Mouse (Mus musculus) thymus, adult 2 months (tissue): ENCODE results near the gene Rad54l2. TPM values are rescaled to one million over a fixed set of nuclear protein-coding genes. Genes with fewer than 3 reads are reported as not detected.

ENCODE experiments used
- DNase-seq: peaks from one replicate; pipeline ENCODE4 v3.0.0; 2021
- H3K27ac ChIP-seq: fragments of 200-500 bp; 2 replicates; pipeline ENCODE4 v1.5.1; 2012; ENCODE audit warnings: low read length, control low read depth; ENCODE audit not compliant: control insufficient read depth, insufficient read depth
- H3K27me3 ChIP-seq: fragments of 200-500 bp; 2 replicates; pipeline ENCODE4 v1.6.1; 2012; ENCODE audit warnings: mild to moderate bottlenecking, low read length, moderate library complexity, mixed read lengths; ENCODE audit not compliant: control insufficient read depth, insufficient read depth
- H3K36me3 ChIP-seq: fragments of 200-500 bp; 2 replicates; pipeline ENCODE4 v1.6.1; 2012; ENCODE audit warnings: mild to moderate bottlenecking, low read length, moderate library complexity; ENCODE audit not compliant: control insufficient read depth, insufficient read depth
- H3K4me1 ChIP-seq: fragments of 200-500 bp; replicated peaks from 2 replicates; pipeline ENCODE4 v1.6.1; 2012; ENCODE audit warnings: low read length; ENCODE audit not compliant: control insufficient read depth, insufficient read depth
- H3K4me3 ChIP-seq: fragments of 200-500 bp; 2 replicates; pipeline ENCODE4 v1.5.1; 2012; ENCODE audit warnings: mild to moderate bottlenecking, low read length, control low read depth, moderate library complexity; ENCODE audit not compliant: control insufficient read depth, insufficient read depth
- CTCF ChIP-seq: fragments of 200-500 bp; IDR thresholded peaks from 2 replicates; pipeline ENCODE4 v1.5.1; 2012; ENCODE audit warnings: mild to moderate bottlenecking, control low read depth, low read length, moderate library complexity, borderline replicate concordance; ENCODE audit not compliant: control insufficient read depth, poor library complexity, insufficient read depth; ENCODE audit errors: extremely low read depth
- POLR2A ChIP-seq: fragments of 200-500 bp; IDR thresholded peaks from 2 replicates; pipeline ENCODE4 v1.6.1; 2012; ENCODE audit warnings: mild to moderate bottlenecking, low read length, control low read depth, moderate library complexity; ENCODE audit not compliant: control insufficient read depth, poor library complexity, insufficient read depth; ENCODE audit errors: extremely low read depth
- whole genome bisulfite sequencing: fragments of 180-500 bp; shearing (Covaris S2); methylation state at CpG from one replicate; pipeline ENCODE4 v1.1.7; 2018; 5-methylcytosine and 5-hydroxymethylcytosine counted together
- polyA plus RNA-seq: library from polyadenylated mRNA; depleted of rRNA; stranded (reverse); fragments of >200 nt; gene quantifications from 2 replicates; pipeline ENCODE4 v1.2.3, GENCODE M21; 2012

The Rad54l2 gene
- polyA plus RNA-seq, 1 experiment = 53.0 TPM

DNA sequence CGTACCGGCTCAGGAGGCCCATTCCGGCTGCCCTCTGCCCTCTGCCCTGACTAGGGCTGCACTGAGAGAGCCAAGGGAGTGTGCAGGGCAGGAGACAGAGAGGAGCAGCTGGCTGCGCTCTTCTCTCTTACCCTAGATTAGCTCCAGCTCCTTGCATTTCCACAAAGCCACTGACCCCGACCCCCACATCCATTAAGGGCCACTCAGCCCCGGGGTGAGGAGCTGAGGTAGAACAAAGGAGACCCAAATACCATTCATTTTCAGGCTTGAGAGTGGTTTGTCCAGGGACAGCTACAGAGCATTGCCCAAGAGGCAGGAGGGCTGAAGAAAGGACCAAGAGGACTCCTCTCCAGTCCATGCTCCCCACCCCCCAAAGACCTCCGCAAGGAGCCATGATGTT lies 129.6 kb downstream of the Rad54l2 start:
- WGBS = 97% methylated on average over 7 of the region's 7 CpGs
- Histone ChIP-seq H3K27me3 (peaks cover 6% of the 10 kb centered on the region), H3K4me3 (no peak overlapping the region), H3K36me3 (peaks cover 9% of the 10 kb centered on the region; the same call in 1 of the 2 replicates), H3K4me1 (no peaks in the 10 kb centered on the region), H3K27ac (no peak overlapping the region)
- no peak for DNase-seq
- no peak for TF ChIP-seq POLR2A
- no peak for TF ChIP-seq CTCF

DNA sequence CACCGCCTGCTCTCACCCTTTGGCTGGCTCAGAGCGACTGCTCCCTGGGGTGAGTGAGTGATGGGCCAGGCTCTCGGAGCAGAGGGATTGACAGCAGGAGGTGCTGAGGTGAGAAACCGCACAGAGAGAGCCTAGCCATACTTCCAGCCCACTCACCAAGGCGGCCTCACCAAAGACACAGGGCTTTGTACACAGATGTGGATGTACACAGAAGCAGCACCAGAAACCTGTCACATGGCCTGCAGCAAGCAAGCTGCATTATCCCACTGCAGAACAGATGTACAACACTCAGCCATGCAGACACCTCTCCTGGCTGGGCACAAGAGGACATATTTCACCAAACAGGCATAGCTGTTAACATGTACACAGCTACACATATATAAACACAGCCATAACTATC lies 131.4 kb downstream of the Rad54l2 start:
- Histone ChIP-seq H3K4me3 (no peak overlapping the region), H3K27ac (no peak overlapping the region), H3K27me3 (peaks cover 6% of the 10 kb centered on the region), H3K36me3 (peaks cover 9% of the 10 kb centered on the region; the same call in 1 of the 2 replicates), H3K4me1 (no peaks in the 10 kb centered on the region)
- 84% methylated on average over 5 of the region's 5 CpGs for whole genome bisulfite sequencing
- TF ChIP-seq POLR2A (no peak), CTCF (no peak)
- DNase-seq = no peak

DNA sequence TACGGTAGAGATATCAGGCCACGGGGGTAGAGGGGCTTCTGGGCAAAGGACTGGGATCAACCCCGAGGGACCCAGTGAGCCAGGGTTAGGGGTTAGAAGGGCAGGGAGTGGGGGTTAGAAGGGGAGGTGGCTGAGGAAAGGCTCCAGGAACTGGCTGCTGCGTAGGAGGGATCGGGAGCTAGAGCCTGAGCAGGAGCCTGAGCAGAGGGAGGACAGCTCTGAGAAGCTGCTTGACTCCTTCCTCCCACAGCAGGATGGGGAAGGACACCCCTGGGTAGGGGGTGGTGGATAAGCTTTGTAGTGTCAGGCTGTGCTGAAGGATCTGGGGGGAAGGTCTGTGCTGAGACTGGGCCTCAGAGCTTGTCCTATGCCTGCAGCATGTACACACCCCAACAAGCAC lies 132.2 kb downstream of the Rad54l2 start:
- Histone ChIP-seq H3K27ac (no peak overlapping the region), H3K4me3 (no peak overlapping the region), H3K4me1 (no peaks in the 10 kb centered on the region), H3K36me3 (peaks cover 9% of the 10 kb centered on the region; the same call in 1 of the 2 replicates), H3K27me3 (peaks cover 6% of the 10 kb centered on the region)
- 73% methylated on average over 5 of the region's 5 CpGs for WGBS
- no peak for DNase-seq
- TF ChIP-seq POLR2A = no peak
- TF ChIP-seq CTCF = no peak

DNA sequence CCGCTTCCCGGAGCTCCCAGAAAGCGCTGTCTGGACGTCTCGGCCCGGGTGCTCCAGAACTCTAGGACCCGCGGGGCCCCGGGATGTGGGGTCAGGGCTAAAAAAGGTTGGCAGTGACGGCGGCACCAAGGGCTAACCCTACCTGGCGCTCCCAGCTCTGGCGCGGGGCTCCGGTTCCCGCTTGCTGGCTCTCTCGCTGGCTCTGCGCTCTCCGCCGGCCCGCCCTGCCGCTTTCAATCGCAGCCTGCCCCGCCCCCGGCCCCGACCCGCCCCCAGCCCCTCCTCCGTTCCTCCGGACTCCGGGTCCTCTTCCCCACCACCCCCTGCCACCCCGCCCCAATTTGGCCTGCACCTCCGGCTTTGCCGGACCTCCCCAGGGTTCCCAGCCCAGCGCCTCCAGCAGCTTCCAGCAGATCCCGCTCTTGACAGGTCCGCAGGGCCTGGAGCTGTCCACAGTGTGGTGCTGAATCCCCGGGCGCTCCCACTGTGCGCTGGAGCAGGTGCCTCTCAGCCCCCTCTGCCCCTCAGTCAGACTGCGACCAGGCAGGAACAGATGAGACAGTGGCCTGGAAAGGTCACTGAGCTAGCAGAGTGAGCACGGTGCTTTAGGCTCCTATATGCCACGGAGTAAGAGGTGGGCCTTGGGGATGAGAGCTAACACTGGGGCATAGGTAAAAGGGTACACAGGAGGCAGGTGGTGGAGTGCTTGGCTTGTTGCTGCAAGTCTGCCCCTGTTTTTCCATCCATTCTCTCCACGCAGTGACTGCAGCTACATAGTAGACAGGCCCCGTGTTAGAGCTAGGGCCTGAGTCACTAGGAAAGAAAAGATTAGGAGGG lies 132.9 kb downstream of the Rad54l2 start, which contains the start of gene Grm2:
Gene Grm2, minus strand, starts transcription at position 199 of the 837 bp plus-strand sequence.
- H3K36me3 ChIP-seq = peaks cover 9% of the 10 kb centered on the region; the same call in 1 of the 2 replicates
- peaks cover 6% of the 10 kb centered on the region for H3K27me3 ChIP-seq
- WGBS = 8% methylated on average over 43 of the region's 44 CpGs
- H3K4me1 ChIP-seq = no peaks in the 10 kb centered on the region
- DNase-seq = peak; percentile 45
- no peak within 1 kb of the TSS for H3K4me3 ChIP-seq
- no peak for TF ChIP-seq POLR2A
- no peak for TF ChIP-seq CTCF
- no peak within 1 kb of the TSS for H3K27ac ChIP-seq

DNA sequence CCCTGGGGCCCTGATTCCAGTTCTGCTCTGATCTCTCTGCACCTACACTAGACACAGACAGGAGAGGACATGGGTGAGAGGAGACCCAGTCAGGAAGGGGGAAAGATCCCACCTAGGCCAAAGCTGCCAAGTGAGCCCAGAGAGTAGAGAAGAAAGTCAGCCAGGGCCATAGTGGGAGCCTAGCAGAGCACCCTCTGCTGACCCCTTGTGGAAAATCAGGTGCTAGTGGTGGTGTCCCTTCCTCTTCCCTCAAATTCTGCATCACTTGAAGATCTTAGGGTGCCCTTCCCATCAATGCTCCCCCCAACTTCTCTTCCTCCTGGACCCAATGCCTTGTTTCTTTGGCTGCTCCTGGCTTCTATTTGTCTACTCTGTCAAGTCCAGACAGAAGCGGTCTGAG lies 136.3 kb downstream of the Rad54l2 start:
- no peak overlapping the region for H3K27ac ChIP-seq
- WGBS = 44% methylated on average over 1 of the region's 1 CpGs
- no peak for TF ChIP-seq POLR2A
- no peak for TF ChIP-seq CTCF
- H3K27me3 ChIP-seq = peaks cover 6% of the 10 kb centered on the region
- no peaks in the 10 kb centered on the region for H3K4me1 ChIP-seq
- H3K4me3 ChIP-seq = no peak overlapping the region
- DNase-seq = no peak
- no peaks in the 10 kb centered on the region for H3K36me3 ChIP-seq

DNA sequence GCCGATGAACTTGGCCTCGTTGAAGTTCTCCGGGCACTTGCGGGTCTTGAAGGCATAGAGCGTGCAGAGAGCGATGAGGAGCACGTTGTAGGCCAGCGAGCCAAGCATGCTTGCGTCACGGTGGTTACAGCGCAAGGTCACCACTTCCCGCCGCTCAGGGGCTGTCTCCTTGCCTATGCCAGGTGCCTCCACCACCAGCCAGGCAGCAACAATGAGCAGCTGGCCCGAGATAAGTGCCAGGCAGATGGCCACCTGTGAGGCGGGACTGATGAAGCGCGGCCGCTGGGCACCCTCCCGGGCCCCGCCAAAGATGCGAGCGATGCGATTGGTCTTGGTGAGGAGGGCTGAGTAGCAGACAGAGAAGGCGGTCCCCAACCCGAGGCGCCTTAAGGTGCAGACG lies 141.8 kb downstream of the Rad54l2 start:
- H3K4me1 ChIP-seq = no peaks in the 10 kb centered on the region
- TF ChIP-seq CTCF (no peak), POLR2A (no peak)
- no peaks in the 10 kb centered on the region for H3K36me3 ChIP-seq
- WGBS = 68% methylated on average over 27 of the region's 27 CpGs
- H3K4me3 ChIP-seq = no peak overlapping the region
- no peak overlapping the region for H3K27ac ChIP-seq
- no peaks in the 10 kb centered on the region for H3K27me3 ChIP-seq
- no peak for DNase-seq

DNA sequence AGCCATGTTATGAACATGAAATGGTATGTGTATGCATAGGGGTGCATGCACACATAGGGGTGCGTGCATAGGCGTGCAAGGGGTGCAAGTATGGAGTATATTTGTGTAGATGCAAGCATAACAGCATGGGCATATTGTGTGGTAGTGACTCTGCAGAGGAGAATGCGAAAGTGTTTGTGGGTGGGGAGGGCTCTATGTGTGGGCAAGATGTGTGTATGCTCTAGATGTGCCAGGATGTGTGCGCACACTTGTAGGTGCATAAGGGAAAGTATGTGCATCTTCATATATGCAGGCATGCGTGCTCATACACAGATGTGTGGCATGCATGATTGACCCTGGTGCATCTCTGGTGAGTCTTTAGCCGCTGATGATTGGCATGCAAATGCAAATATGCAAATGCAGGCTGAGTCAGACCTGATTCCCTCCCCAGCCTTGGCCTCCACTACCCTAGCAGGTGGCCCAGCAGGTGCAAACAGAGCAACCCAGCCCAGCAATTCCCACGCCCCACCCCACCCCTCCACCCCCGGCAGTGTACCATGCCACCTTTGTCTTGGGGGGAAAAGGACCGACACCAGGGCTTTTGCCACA lies 143.2 kb downstream of the Rad54l2 start:
- TF ChIP-seq CTCF (no peak), POLR2A (no peak)
- WGBS = 77% methylated on average over 9 of the region's 9 CpGs
- no peaks in the 10 kb centered on the region for H3K27me3 ChIP-seq

More for the DNA sequence above, 143.2 kb downstream of the Rad54l2 start:
- Histone ChIP-seq H3K36me3 (no peaks in the 10 kb centered on the region), H3K27ac (no peak overlapping the region), H3K4me3 (no peak overlapping the region), H3K4me1 (no peaks in the 10 kb centered on the region)
- no peak for DNase-seq
